Mouse (Mus musculus) G1E (cell line): ENCODE measurements at regions not wholly inside any gene's neighbourhood (a gene's known extent, or its start where the extent isn't known, plus 50 kb on each side); places are given as distances from the start of the nearest gene placed in this dataset.
"Not testable (repeated sequence)": the region's sequence is repeated elsewhere in the genome, so short reads cannot be mapped to it uniquely, and the experiment has no call there.

Experiments used
- ATAC-seq: 2 replicates; pipeline ENCODE4 v1.8.0; 2016; ENCODE audit warnings: mild to moderate bottlenecking; ENCODE audit not compliant: insufficient number of reproducible peaks, poor library complexity, low FRiP score, severe bottlenecking; ENCODE audit errors: extremely low read depth
- DNase-seq: peaks from one replicate; pipeline ENCODE4 v3.0.0; 2012; ENCODE audit warnings: low spot score
- H3K27me3 ChIP-seq: 2 replicates; pipeline ENCODE4 v1.6.1; 2012; ENCODE audit warnings: mild to moderate bottlenecking, low read length, inconsistent platforms; ENCODE audit not compliant: insufficient read depth
- H3K36me3 ChIP-seq: replicated peaks from 2 replicates; pipeline ENCODE3; 2012; ENCODE audit warnings: mild to moderate bottlenecking, inconsistent platforms
- H3K4me1 ChIP-seq: 2 replicates; pipeline ENCODE4 v1.6.1; 2012; ENCODE audit warnings: low read depth, low read length, inconsistent platforms, mixed read lengths; ENCODE audit not compliant: insufficient read depth
- H3K4me3 ChIP-seq: 2 replicates; pipeline ENCODE4 v1.5.1; 2012; ENCODE audit warnings: low read depth, mild to moderate bottlenecking, inconsistent platforms, low read length, moderate library complexity, mixed read lengths
- H3K9me3 ChIP-seq: replicated peaks from 2 replicates; pipeline ENCODE4 v1.6.1; 2012; ENCODE audit warnings: inconsistent platforms
- CTCF ChIP-seq: IDR thresholded peaks from 2 replicates; pipeline ENCODE4 v1.5.1; 2012; ENCODE audit warnings: low read depth, low read length, inconsistent platforms, mixed read lengths
- GATA1 ChIP-seq: IDR thresholded peaks from 2 replicates; pipeline ENCODE4 v1.6.1; 2012; ENCODE audit warnings: borderline replicate concordance, low read length, inconsistent platforms, mixed read lengths
- GATA2 ChIP-seq: IDR thresholded peaks from 2 replicates; pipeline ENCODE4 v1.6.1; 2012; ENCODE audit warnings: low read depth, low read length, inconsistent platforms, borderline replicate concordance
- POLR2AphosphoS5 ChIP-seq: IDR thresholded peaks from 2 replicates; pipeline ENCODE4 v1.6.1; 2012; ENCODE audit warnings: low read depth, low read length, inconsistent platforms; ENCODE audit not compliant: insufficient replicate concordance
- TAL1 ChIP-seq: conservative IDR thresholded peaks from 2 replicates; pipeline ENCODE4 v1.6.1; 2012; ENCODE audit warnings: low read depth, low read length, inconsistent platforms, mixed read lengths

DNA sequence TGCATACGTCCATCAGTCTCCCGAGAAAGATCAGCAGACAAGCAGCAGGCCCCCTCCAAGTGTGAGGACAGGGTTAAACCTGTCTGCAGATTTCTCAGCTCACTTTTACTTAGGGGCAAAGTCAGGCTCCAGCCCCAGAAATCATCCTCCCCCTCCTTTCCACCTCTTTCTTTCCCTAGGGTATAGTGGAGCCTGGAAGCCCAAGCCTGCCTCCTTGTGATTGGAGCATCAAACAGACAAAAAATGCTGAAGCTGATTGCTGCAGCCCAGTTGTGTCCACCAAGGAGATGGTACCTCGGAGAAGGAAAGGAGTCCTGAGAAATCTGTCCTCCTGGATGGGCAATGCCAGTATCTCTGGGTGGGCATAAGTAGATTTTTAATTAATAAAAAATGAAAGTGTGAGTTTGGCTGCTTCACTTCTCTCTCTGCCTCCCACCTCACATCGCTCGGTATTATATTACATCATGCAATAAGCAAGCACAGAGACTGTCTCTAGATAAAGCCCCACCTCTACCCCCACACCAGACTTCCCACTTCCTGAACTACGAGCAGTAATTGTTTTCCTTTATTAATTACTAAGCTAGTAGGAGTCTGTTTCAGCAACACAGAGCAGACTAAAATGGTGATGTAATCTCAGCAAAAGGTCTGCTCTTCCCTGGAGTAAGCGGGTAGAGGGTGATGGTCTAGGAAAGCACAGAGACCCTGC is 105.2 kb upstream of the Fhl2 start:
- peaks cover 18% of the 10 kb centered on the region; the same call in 1 of the 2 replicates for H3K27me3 ChIP-seq
- no peaks in the 10 kb centered on the region for H3K36me3 ChIP-seq
- H3K9me3 ChIP-seq: no peaks in the 10 kb centered on the region
- H3K4me1 ChIP-seq: peaks cover 49% of the 10 kb centered on the region
- TF ChIP-seq TAL1: no peak
- no peak for TF ChIP-seq CTCF
- TF ChIP-seq GATA1: no peak
- TF ChIP-seq GATA2: no peak
- TF ChIP-seq POLR2AphosphoS5: no peak
- ATAC-seq (no peak), DNase-seq (no peak)
- H3K4me3 ChIP-seq: no peak overlapping the region

DNA sequence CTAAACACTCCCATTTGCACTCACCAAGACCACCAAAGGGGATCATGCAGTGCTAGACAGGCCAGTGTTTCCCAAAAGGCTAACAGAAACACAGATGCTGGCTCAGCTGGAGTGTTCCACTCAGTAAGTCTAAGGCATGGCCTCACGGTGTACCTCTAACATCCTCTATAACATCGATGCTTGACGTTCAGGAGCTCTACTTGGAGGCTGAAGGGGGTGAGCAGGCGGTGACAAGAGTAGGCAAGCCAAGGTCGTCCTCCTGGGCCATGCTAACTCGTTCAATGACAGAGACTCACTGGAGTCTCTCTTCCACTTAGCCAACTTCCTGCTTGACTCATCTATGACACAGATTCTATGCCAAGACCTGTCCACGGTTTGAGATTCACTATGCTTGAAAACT is 105.9 kb upstream of the Fhl2 start:
- H3K4me1 ChIP-seq: peaks cover 46% of the 10 kb centered on the region
- TF ChIP-seq GATA1 (no peak), CTCF (no peak), GATA2 (no peak), TAL1 (no peak), POLR2AphosphoS5 (no peak)
- no peaks in the 10 kb centered on the region for H3K9me3 ChIP-seq
- H3K36me3 ChIP-seq: no peaks in the 10 kb centered on the region
- H3K27me3 ChIP-seq: peaks cover 18% of the 10 kb centered on the region; the same call in 1 of the 2 replicates
- ATAC-seq: no peak
- no peak overlapping the region for H3K4me3 ChIP-seq
- no peak for DNase-seq

DNA sequence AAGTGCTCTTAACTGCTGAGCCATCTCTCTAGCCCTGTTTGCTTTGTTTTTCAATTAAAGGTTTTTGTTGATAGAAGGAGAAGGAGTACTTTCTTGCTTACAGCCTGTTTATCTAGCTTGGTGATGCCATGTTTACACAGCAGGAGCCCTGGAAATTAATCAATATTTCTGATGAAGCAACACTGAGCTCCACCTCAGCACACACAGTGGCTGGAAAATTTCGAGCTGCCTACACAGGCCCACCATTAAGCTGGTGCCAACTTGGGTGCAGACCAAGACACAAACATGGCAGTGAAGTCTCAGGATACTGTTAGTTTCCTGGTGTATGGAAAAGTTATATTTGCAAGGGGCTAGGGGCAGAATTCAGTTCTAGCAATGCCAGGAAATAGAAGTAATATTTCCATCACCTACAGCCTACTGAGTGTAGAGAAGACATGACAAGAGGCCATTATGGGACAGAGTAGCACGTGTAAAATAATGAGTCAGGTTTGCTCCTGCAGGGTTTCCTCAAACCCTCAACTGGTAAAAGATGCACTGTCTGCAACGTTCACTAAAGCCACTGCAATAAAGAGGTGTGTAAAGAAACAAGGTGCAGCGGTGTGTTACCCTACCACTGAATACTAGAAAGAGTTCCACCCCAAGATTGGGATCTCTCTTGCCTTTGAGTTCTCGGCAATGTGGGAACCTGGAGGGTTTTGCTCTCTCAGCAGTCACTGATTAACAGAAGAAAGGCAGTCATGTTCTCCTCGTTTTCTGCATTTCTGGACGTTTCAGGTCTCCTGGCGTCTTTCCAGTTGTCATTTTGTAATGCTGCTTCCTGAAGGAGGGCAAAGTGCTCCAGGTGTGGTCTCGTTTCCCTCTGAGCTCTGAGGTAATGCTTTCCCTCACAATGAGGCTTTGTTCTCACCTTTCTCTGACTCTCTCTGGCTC is 108.8 kb upstream of the Fhl2 start:
- H3K4me1 ChIP-seq: peaks cover 17% of the 10 kb centered on the region
- ATAC-seq: no peak
- no peak for TF ChIP-seq CTCF
- no peak for TF ChIP-seq GATA1
- no peak for TF ChIP-seq TAL1
- TF ChIP-seq POLR2AphosphoS5: no peak
- no peak for TF ChIP-seq GATA2
- H3K27me3 ChIP-seq: peaks cover 26% of the 10 kb centered on the region; the same call in 1 of the 2 replicates
- H3K36me3 ChIP-seq: no peaks in the 10 kb centered on the region
- no peak for DNase-seq
- H3K9me3 ChIP-seq: no peaks in the 10 kb centered on the region
- no peak overlapping the region for H3K4me3 ChIP-seq

DNA sequence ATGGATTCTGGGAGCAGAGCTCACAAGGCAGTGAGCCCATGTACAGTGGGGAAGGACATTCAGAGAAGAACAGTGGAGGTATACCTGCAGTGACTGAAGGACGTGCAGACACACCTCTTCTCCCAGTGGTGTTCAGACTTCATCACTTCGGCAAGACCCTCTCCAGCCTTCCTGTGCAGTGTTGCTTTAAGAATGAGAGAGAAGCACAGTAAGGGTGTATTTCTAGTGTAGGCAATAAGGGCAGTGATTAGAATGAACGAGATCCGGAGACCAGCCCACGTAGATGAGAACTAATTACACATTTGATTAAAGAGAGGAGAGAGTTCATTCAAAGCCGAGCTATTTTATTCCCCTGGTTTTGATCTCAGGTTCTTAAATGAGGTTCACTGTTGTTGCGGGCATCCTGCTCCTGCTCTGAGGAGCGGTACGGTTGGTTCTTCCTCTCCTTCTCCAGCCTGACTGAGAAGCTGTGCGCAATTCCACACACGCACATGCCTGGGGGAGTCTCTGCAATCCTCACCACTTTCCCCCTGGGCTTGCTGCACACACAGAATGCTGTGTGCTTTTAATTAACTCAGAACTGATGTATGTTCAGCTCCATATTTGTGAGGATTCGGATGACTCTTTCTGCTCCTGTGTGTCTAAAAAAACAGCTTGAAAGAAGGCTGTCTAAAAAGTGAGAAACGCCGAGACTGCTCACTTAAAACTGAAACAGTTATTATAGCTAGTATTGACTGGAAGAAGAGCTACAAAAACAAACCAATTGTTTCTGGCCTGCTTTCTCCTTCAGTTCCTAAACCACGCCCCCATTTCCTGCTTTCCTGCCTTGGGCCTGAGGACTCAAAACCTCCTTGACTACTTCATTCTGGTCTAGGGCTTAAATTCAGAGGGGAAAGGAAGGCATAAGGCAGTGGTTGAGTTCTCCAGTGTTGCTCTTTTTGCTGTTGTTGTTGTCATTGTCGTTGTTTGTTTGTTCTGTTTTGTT is 114.2 kb upstream of the Fhl2 start:
- ATAC-seq (no peak), DNase-seq (no peak)
- peaks cover 18% of the 10 kb centered on the region; the same call in 1 of the 2 replicates for H3K27me3 ChIP-seq
- no peaks in the 10 kb centered on the region for H3K36me3 ChIP-seq
- TF ChIP-seq POLR2AphosphoS5 (no peak), GATA1 (no peak), GATA2 (no peak), CTCF (no peak), TAL1 (no peak)
- no peaks in the 10 kb centered on the region for H3K9me3 ChIP-seq
- peaks cover 5% of the 10 kb centered on the region; the same call in 1 of the 2 replicates for H3K4me1 ChIP-seq
- H3K4me3 ChIP-seq: no peak overlapping the region

DNA sequence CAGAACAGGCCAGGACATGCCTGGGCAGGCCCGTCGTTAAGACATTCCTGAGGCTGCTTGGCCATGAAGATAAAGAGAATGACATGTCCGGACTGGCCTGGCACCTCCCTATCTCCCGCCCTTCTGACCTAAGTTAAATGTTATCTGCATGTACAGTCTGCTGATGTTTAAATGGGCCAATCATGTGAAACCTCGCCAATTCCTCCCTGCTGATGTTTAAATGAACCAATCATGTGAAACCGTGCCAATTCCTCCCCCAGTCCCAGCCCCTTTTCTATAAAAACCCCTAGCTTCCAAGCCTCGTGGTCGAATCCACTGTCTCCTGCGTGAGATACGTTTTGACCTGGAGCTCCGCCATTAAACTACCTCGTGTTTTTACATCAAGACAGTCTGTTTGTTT is 119.5 kb upstream of the Fhl2 start:
- H3K9me3 ChIP-seq, H3K36me3 ChIP-seq, H3K27me3 ChIP-seq, H3K4me3 ChIP-seq, DNase-seq, H3K4me1 ChIP-seq, ATAC-seq: not testable (repeated sequence)
